Mouse (Mus musculus): ENCODE data around the gene Fez1.

- TF ChIP-seq POLR2A (IDR thresholded peaks at IDR 0.05; ENCODE audit: extremely low read depth, insufficient read depth, low read length) (no peak), CTCF (IDR thresholded peaks at IDR 0.05; ENCODE audit: extremely low read depth, insufficient read depth, low read length) (no peak)
Observed at GRCm38 (mm10) chr9:36870263-36870662, 48.6 kb downstream of the Fez1 start.

Data from cortical plate, adult 2 months (tissue).